Mouse (Mus musculus) megakaryocyte, embryonic 14.5 days (primary cell): ENCODE measurements at regions not wholly inside any gene's neighbourhood (a gene's known extent, or its start where the extent isn't known, plus 50 kb on each side); places are given as distances from the start of the nearest gene placed in this dataset.
"Not testable (repeated sequence)": the region's sequence is repeated elsewhere in the genome, so short reads cannot be mapped to it uniquely, and the experiment has no call there.

ENCODE experiments used
- FLI1 ChIP-seq: IDR thresholded peaks from 2 replicates; pipeline ENCODE4 v1.6.1; 2012; ENCODE audit warnings: low read length, inconsistent platforms, mixed read lengths
- GATA1 ChIP-seq: IDR thresholded peaks from 3 replicates; pipeline ENCODE4 v1.6.1; 2012; ENCODE audit warnings: mixed read lengths, low read length, inconsistent platforms, borderline replicate concordance

- not testable (repeated sequence) for TF ChIP-seq FLI1, GATA1
Measured at GRCm38 (mm10) chr3:6800092-6800716, 180.0 kb upstream of the 1700008P02Rik start.
